Mouse (Mus musculus) liver, adult 2 months (tissue): ENCODE results near the gene Plcb4. TPM values are rescaled to one million over a fixed set of nuclear protein-coding genes. Genes with fewer than 3 reads are reported as not detected.
A peak's percentile ranks its signal among the peaks of the same experiment; 100 is the strongest.

Experiments used
- DNase-seq: peaks from one replicate; pipeline ENCODE4 v3.0.0-alpha.2; 2011; ENCODE audit warnings: low read depth, low spot score; ENCODE audit errors: extremely low read depth
- H3K27ac ChIP-seq: fragments of 200-500 bp; replicated peaks from 2 replicates; pipeline ENCODE4 v1.5.1; 2012; ENCODE audit warnings: low read depth, mild to moderate bottlenecking, control low read depth, inconsistent platforms, low read length; ENCODE audit not compliant: insufficient read depth
- H3K27me3 ChIP-seq: fragments of 200-500 bp; 2 replicates; pipeline ENCODE4 v1.6.1; 2012; ENCODE audit warnings: mild to moderate bottlenecking, moderate library complexity, low read length, inconsistent platforms; ENCODE audit not compliant: control insufficient read depth, insufficient read depth
- H3K36me3 ChIP-seq: fragments of 200-500 bp; 2 replicates; pipeline ENCODE4 v1.6.1; 2012; ENCODE audit warnings: low read length, inconsistent platforms; ENCODE audit not compliant: control insufficient read depth, insufficient read depth
- H3K4me1 ChIP-seq: fragments of 200-500 bp; 2 replicates; pipeline ENCODE4 v1.6.1; 2011; ENCODE audit warnings: low read length; ENCODE audit not compliant: control insufficient read depth, insufficient read depth
- H3K4me3 ChIP-seq: fragments of 200-500 bp; 2 replicates; pipeline ENCODE4 v1.5.1; 2011; ENCODE audit warnings: low read depth, mild to moderate bottlenecking, control low read depth, low read length, moderate library complexity; ENCODE audit not compliant: insufficient read depth
- H3K79me2 ChIP-seq: fragments of 200-500 bp; 2 replicates; pipeline ENCODE4 v1.6.1; 2012; ENCODE audit warnings: inconsistent platforms, mild to moderate bottlenecking, low read length, moderate library complexity; ENCODE audit not compliant: control insufficient read depth, insufficient read depth
- H3K9ac ChIP-seq: fragments of 200-500 bp; 2 replicates; pipeline ENCODE4 v1.6.1; 2012; ENCODE audit warnings: low read depth, mild to moderate bottlenecking, control low read depth, inconsistent platforms, low read length
- CTCF ChIP-seq: fragments of 200-500 bp; IDR thresholded peaks from 2 replicates; pipeline ENCODE4 v1.5.1; 2011; ENCODE audit warnings: low read depth, low read length, control low read depth
- POLR2A ChIP-seq: fragments of 200-500 bp; IDR thresholded peaks from 2 replicates; pipeline ENCODE4 v1.6.1; 2011; ENCODE audit warnings: low read length, control low read depth; ENCODE audit not compliant: insufficient read depth; ENCODE audit errors: extremely low read depth
- WGBS: fragments of 180-500 bp; shearing (Covaris S2); methylation state at CpG from one replicate; pipeline ENCODE4 v1.1.7; 2018; 5-methylcytosine and 5-hydroxymethylcytosine counted together
- polyA plus RNA-seq: library from polyadenylated mRNA; depleted of rRNA; stranded (reverse); fragments of >200 nt; gene quantifications from 2 replicates; pipeline ENCODE4 v1.2.3, GENCODE M21; 2012
- total RNA-seq: library from RNA; depleted of rRNA; stranded (reverse); fragments of >200 nt; gene quantifications from 2 replicates; pipeline ENCODE4 v1.2.3, GENCODE M21; 2014

Plcb4 gene
- total and polyA plus RNA-seq, 2 experiments: 0.88 to 4.3 TPM

DNA sequence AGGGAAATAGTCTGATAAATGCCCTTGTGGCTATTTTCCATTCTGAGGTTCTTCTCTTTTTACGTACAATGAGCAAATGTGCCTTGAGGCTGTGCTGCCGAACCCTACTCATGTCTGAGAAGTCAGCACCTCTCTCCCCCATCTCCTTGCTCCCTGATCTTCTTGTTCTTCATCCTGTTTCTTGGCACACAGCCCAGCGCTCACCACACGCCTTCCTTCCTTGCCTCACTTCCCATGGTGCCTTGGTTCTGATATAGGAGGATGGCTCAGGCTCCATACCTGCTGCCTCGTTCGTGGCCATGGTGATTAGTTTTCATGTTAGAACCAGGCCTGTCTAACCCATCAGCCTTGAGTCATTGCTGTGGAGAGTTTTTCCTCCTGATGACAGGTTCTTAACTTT is 277.6 kb downstream of the Plcb4 start:
- H3K4me3 ChIP-seq: no peak overlapping the region
- DNase-seq: no peak
- no peaks in the 10 kb centered on the region for H3K4me1 ChIP-seq
- H3K36me3 ChIP-seq: no peaks in the 10 kb centered on the region
- H3K9ac ChIP-seq: no peak overlapping the region
- no peaks in the 10 kb centered on the region for H3K27me3 ChIP-seq
- TF ChIP-seq POLR2A (no peak), CTCF (no peak)
- no peak overlapping the region for H3K27ac ChIP-seq
- H3K79me2 ChIP-seq: no peaks in the 10 kb centered on the region
- WGBS: 87% methylated on average over 6 of the region's 6 CpGs

DNA sequence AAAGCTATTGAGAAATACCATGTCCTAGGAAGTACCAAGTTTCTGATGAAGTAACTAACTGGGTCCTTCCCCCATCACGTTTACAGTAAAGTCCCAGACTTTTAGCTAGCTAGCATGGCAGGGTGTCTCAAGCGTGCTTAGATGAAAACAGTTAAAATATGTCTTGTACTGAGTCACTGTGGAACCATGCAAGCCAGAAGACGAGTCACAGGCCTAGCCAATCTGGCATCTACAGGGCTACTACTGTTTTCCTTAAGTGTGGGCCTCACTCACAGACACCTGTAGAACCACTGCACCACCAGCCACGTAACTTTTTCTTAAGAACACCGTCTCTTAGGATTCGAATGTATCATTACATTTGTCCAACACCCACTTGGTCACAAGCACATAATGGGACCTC is 278.8 kb downstream of the Plcb4 start:
- TF ChIP-seq POLR2A (no peak), CTCF (no peak)
- Histone ChIP-seq H3K9ac (no peak overlapping the region), H3K4me3 (no peak overlapping the region), H3K4me1 (no peaks in the 10 kb centered on the region), H3K79me2 (no peaks in the 10 kb centered on the region), H3K27ac (no peak overlapping the region), H3K27me3 (no peaks in the 10 kb centered on the region), H3K36me3 (no peaks in the 10 kb centered on the region)
- DNase-seq: no peak
- WGBS: 90% methylated on average over 6 of the region's 6 CpGs

GRCm38 (mm10) chr2:135939933-135940332 is 281.1 kb downstream of the Plcb4 start:
- Histone ChIP-seq H3K27ac (no peak overlapping the region), H3K4me3 (no peak overlapping the region), H3K9ac (no peak overlapping the region), H3K79me2 (no peaks in the 10 kb centered on the region), H3K4me1 (no peaks in the 10 kb centered on the region), H3K36me3 (no peaks in the 10 kb centered on the region), H3K27me3 (no peaks in the 10 kb centered on the region)
- 75% methylated on average over 9 of the region's 9 CpGs for WGBS
- TF ChIP-seq POLR2A (no peak), CTCF (no peak)
- no peak for DNase-seq

GRCm38 (mm10) chr2:135947839-135948238 is 289.0 kb downstream of the Plcb4 start:
- H3K79me2 ChIP-seq: no peaks in the 10 kb centered on the region
- no peak overlapping the region for H3K27ac ChIP-seq
- no peaks in the 10 kb centered on the region for H3K36me3 ChIP-seq
- H3K9ac ChIP-seq: no peak overlapping the region
- 63% methylated on average over 1 of the region's 1 CpGs for WGBS
- no peak for DNase-seq
- no peaks in the 10 kb centered on the region for H3K4me1 ChIP-seq
- no peaks in the 10 kb centered on the region for H3K27me3 ChIP-seq
- TF ChIP-seq POLR2A: no peak
- TF ChIP-seq CTCF: 0 out of 2 replicates have a peak, but pooled peaks have one; percentile 22
- no peak overlapping the region for H3K4me3 ChIP-seq

DNA sequence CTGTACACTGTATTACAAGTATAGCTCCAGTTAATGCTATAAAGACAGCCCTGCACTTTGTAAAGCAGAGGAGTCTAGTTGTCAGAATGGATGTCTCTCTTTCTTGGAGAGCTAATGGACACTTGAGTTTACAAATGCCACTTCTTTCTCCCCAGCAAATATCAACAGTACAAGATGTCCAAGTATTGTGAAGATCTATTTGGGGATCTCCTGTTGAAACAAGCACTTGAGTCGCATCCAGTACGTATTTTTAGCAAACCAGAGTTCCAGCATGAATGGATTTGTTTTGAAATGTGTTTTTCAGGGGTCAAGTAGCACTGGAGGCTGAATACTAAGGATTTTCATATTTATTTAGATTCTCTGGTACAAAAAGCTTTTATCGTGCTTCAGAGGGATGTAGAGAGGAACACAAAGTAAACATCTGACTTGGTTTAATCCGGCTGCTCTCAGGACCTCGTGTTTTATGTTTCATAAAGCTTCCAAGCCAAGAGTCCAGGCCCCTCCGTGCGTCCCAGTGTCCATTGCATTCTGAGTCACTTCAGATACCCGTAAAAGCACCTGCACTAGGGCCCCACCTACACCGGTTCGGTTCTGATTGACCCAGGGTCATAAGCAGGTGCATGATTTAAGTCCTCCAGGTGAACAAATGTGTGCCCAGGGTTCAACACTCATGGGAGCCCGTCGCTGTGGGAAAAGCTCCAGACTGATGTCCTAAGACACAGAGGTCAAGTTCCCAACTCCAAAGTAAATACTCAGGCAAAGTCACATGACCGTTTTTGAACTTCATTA is 296.1 kb downstream of the Plcb4 start:
- H3K4me3 ChIP-seq: no peak overlapping the region
- WGBS: 58% methylated on average over 13 of the region's 13 CpGs

GRCm38 (mm10) chr2:135955796-135956195 is 297.0 kb downstream of the Plcb4 start:
- no peak for TF ChIP-seq POLR2A
- TF ChIP-seq CTCF: no peak
- no peak overlapping the region for H3K4me3 ChIP-seq
- WGBS: 89% methylated on average over 8 of the region's 8 CpGs
- H3K9ac ChIP-seq: no peak overlapping the region
- no peak for DNase-seq
- no peaks in the 10 kb centered on the region for H3K79me2 ChIP-seq
- no peaks in the 10 kb centered on the region for H3K36me3 ChIP-seq
- H3K27ac ChIP-seq: no peak overlapping the region
- no peaks in the 10 kb centered on the region for H3K4me1 ChIP-seq
- no peaks in the 10 kb centered on the region for H3K27me3 ChIP-seq

More for the DNA sequence above, 296.1 kb downstream of the Plcb4 start:
- H3K36me3 ChIP-seq: no peaks in the 10 kb centered on the region
- no peaks in the 10 kb centered on the region for H3K4me1 ChIP-seq
- no peak overlapping the region for H3K27ac ChIP-seq
- H3K79me2 ChIP-seq: no peaks in the 10 kb centered on the region
- TF ChIP-seq CTCF: no peak
- TF ChIP-seq POLR2A: no peak
- DNase-seq: peak; percentile 37
- H3K27me3 ChIP-seq: no peaks in the 10 kb centered on the region
- no peak overlapping the region for H3K9ac ChIP-seq
